Comparison of ENCODE assay signal across 28 mouse cellular contexts in the genomic region with DNA sequence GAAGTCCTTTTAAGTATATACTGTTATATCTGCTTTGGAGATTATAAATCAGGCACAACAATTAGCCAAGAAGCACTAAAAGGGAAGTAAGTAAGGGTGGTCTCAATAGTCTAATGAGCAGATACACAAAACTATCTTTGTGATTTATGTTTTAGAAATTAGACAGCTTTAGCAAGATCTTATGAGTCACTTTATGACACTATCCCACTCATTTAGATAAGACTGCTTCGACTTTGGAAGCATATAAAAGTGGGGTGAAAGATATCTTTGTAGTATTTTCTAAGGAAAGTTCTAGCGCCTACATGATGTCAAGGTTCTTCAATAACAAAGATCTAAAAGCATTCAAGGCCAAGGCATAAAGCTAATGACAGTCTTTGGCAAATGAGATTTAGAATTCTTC.
"Had no signal": no experiment of that assay in that cellular context is flagged by ENCODE, and none has a peak within 500 bp of the region (broad histone marks: within the 10 kb centered on the region; RNA-seq: fewer than 3 reads in every experiment).

No protein-coding gene starts in this region.

- ATAC-seq: forebrain, embryonic 13.5 days; forebrain, embryonic 14.5 days; forebrain, embryonic 15.5 days; forebrain, embryonic 16.5 days; forebrain, postnatal 0 days had no signal

- H3K4me3 ChIP-seq: embryonic facial prominence, embryonic 10.5 days; embryonic facial prominence, embryonic 12.5 days; embryonic facial prominence, embryonic 13.5 days; embryonic facial prominence, embryonic 15.5 days; erythroblast, embryonic 14.5 days; forebrain, embryonic 10.5 days; forebrain, embryonic 12.5 days; forebrain, embryonic 13.5 days; forebrain, embryonic 15.5 days; gastrocnemius, adult 2 months had no signal

- H3K27ac ChIP-seq: embryonic facial prominence, embryonic 10.5 days; embryonic facial prominence, embryonic 12.5 days; embryonic facial prominence, embryonic 13.5 days; embryonic facial prominence, embryonic 15.5 days; forebrain, embryonic 10.5 days; forebrain, embryonic 12.5 days; forebrain, embryonic 13.5 days; forebrain, embryonic 15.5 days; gastrocnemius, adult 2 months had no signal

- H3K4me1 ChIP-seq: embryonic facial prominence, embryonic 10.5 days; embryonic facial prominence, embryonic 12.5 days; embryonic facial prominence, embryonic 13.5 days; embryonic facial prominence, embryonic 15.5 days; forebrain, embryonic 13.5 days had no signal

- H3K27me3 ChIP-seq: embryonic facial prominence, embryonic 12.5 days; embryonic facial prominence, embryonic 13.5 days; embryonic facial prominence, embryonic 15.5 days; forebrain, embryonic 12.5 days; forebrain, embryonic 13.5 days; forebrain, embryonic 15.5 days had no signal

- DNase-seq: cerebellum, adult 18-20 months; cerebellum, adult 2 months; cerebellum, adult 8-10 months; cerebellum, adult 9-10 months; cerebellum, adult 9-11 months; cerebellum, postnatal 10 days; cerebellum, postnatal 14 days; cerebellum, postnatal 25 days; cerebellum, postnatal 36 days; embryo, embryonic 11 days; forebrain, postnatal 0 days; gastrocnemius, adult 2 months; gastrocnemius, postnatal 10 days; gastrocnemius, postnatal 14 days; gastrocnemius, postnatal 25 days; gastrocnemius, postnatal 36 days; heart, adult 18-20 months had no signal

- H3K9ac ChIP-seq: embryonic facial prominence, embryonic 12.5 days; embryonic facial prominence, embryonic 13.5 days; embryonic facial prominence, embryonic 15.5 days; forebrain, embryonic 12.5 days; forebrain, embryonic 13.5 days; forebrain, embryonic 15.5 days; forebrain, postnatal 0 days had no signal

- H3K4me2 ChIP-seq: embryonic facial prominence, embryonic 12.5 days; embryonic facial prominence, embryonic 13.5 days; embryonic facial prominence, embryonic 15.5 days; forebrain, embryonic 12.5 days; forebrain, embryonic 13.5 days; forebrain, embryonic 15.5 days had no signal

- H3K36me3 ChIP-seq: embryonic facial prominence, embryonic 10.5 days; embryonic facial prominence, embryonic 12.5 days; embryonic facial prominence, embryonic 13.5 days; embryonic facial prominence, embryonic 15.5 days; forebrain, embryonic 10.5 days; forebrain, embryonic 12.5 days; forebrain, embryonic 15.5 days had no signal

- H3K9me3 ChIP-seq: embryonic facial prominence, embryonic 10.5 days; embryonic facial prominence, embryonic 12.5 days; embryonic facial prominence, embryonic 15.5 days; forebrain, embryonic 12.5 days; forebrain, embryonic 13.5 days; forebrain, embryonic 15.5 days had no signal
